Mouse (Mus musculus) heart, adult 2 months (tissue): ENCODE data around the gene Mgat5.

Experiments used
- CTCF ChIP-seq: fragments of 200-600 bp; IDR thresholded peaks from 2 replicates; pipeline ENCODE4 v1.8.1; 2022; ENCODE audit warnings: antibody characterized with exemption, mild to moderate bottlenecking, moderate library complexity
- EP300 ChIP-seq: fragments of 200-500 bp; IDR thresholded peaks from 2 replicates; pipeline ENCODE4 v1.6.1; 2011; ENCODE audit warnings: low read depth, low read length, control low read depth; ENCODE audit not compliant: insufficient read depth

GRCm38 (mm10) chr1:127420795-127421194 is 216.0 kb downstream of the Mgat5 start:
- TF ChIP-seq CTCF (no peak), EP300 (no peak)
